Mouse (Mus musculus): Measurements from ENCODE around the gene Tsen54.

The Tsen54 gene

DNA sequence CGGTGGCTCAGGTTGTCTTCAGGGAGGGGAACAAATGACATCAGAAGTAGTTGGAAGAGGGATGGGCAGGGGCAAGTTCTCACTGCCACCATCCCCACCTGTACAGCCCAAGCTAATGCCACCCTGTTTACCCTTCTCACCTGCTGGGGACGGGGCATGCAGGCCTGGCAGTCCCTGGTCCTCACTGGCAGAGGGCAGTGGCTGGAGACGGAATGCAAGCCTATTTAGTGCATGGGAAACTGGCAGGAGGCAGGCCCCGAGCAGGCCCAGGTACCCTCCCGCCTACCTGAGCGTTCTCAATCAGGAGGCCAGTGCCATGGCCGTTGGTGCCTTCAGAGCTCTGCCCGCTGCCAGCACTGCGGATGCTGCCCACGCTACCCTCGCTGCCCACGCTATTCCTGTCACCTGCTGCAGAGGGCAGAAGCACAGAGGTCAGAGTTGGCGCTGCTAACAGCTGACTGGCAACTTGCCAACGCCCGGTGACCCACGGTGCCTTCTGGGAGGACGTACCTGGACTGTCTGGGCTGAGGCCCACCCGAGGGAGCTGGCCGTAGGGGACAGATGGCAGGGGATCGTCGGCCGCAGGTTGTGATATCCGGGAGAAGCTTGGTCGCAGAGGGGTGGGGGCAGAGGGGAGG, 11.3 kb upstream of the Tsen54 start:
- DNase-seq (ENCODE audit: low spot score in 2 of 2) = no peak

DNA sequence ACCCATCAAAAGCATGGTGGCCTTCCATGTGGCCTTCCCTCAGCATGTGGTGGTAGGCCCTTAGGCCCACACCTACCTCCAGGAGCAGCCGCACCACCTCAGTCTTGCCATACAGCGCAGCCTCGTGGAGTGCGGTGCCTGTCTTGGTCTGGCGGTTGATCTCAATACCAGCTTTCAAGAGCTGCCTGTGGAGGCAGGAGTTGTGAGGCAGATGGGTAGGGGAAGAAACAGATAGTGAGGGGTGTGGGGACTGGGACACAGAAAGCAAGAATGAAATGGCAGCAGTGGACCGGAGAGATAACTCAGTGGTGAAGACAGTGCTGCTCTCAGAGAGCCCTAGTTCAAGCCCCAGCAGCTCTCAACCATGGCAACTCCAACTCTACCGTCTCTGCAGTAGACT, 9.5 kb upstream of the Tsen54 start:
- DNase-seq (ENCODE audit: low spot score in 2 of 2) = no peak

- no peak for DNase-seq (ENCODE audit: low spot score in 2 of 2)
These were observed 8.4 kb upstream of the Tsen54 start for GRCm38 (mm10) chr11:115806154-115806553.

DNA sequence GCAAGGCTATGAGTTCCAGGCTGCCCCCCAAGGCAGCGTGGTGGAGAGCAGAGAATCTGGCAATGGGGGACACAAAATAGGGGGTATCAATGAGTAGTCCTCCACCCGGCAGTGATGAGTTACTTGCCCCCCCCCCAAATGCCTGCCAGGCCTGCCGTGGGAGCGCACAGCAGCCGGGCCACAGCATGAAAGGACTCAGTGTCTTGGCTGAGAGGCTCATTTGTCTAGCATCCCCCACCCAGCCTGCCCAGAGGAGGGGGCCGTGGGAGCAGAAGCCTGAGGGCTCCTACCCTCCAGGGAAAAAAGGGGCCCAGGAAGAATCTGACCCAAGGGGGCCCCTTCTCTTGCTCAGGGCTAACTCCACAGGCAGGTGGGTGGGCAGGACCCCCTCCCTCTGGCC, 7.2 kb upstream of the Tsen54 start:
- no peak for DNase-seq (ENCODE audit: low spot score in 2 of 2)

GRCm38 (mm10) chr11:115807971-115808370, 6.6 kb upstream of the Tsen54 start:
- DNase-seq (ENCODE audit: low spot score in 2 of 2) = no peak

DNA sequence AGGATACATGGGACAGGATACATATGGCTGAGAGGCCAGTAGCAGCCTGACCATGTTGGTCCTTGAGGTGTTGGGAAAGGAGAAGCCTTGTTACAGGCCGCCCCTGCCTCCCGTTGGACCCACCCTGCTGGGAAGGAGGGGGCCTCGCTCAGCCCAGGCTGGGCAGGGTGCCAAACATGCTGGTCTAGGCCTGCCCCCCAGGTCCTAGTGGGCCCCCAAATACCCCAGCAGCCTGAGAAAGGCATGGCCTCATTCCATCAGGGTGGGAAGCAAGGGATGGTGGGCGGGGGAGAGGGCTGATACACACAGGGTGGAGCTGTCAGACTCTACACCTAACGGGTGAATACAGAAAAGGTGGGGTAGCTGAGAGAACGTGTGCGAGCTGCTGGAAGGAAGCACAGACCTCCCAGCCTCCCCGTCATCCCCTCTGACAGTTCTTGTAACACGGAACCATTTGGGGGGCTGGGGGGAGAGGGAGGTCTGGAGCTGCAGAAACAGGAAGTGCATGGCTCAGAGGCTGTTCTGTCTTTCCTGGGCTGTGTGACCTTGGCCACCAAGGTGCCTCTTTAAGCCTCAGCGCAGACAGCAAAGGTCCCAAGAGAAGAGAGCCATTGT, 5.7 kb upstream of the Tsen54 start:
- no peak for DNase-seq (ENCODE audit: low spot score in 2 of 2)

GRCm38 (mm10) chr11:115809311-115809781, 5.2 kb upstream of the Tsen54 start:
- DNase-seq (ENCODE audit: low spot score in 2 of 2) = no peak

DNA sequence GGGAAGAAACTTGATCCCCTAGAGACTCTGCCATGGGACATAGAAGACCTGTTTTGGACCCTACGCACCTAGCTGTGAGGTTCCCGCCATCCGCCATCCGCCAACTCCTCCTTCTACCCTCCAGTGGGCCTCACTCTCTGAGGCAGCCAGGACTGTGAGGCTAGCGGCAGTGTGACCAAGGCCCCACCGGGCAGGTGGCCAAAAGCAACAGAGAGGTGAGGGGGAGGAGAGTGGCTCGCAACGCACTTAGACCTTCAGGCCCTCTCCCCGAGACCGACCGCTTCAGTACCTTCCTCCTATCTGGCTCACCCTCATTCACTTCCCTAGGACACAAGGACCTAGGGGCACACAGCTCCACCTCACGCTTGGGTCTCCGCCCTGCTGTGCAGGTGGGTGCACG, 4.1 kb upstream of the Tsen54 start:
- no peak for DNase-seq (ENCODE audit: low spot score in 2 of 2)

DNA sequence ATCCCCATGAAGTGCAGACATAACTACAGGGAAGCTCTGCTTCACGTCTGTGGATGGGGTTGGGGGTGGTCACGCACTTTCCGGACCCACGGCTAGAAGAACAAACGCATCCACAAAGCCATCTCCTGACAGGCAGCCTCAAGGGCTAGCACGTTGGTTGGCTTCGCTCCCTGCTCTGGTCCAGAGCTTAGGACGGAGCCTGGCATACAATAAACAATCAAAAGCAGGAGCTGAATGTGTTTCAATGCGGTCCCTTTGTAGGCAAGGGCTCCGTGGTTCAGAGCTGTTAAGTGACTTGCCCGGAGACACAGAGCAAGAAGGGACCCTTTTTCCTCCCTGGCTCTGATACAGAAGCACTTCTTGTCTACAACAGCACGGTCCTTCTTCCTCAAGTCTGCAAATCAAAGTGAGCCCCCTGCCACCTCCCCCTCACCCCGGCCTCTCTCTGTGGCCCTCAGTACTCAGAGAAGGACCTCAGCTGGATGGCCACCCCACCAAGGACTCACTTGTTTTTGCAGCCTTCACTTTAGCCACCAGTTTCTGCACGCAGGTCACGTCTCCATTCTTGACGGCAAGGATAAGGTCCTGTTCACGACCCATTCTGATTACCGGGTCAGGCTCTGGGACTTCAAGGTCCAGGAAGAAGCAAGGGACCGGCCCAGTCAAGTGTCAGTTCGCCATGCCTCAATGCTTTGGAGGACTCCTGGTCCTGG, 3.0 kb upstream of the Tsen54 start:
- no peak for DNase-seq (ENCODE audit: low spot score in 2 of 2)

DNA sequence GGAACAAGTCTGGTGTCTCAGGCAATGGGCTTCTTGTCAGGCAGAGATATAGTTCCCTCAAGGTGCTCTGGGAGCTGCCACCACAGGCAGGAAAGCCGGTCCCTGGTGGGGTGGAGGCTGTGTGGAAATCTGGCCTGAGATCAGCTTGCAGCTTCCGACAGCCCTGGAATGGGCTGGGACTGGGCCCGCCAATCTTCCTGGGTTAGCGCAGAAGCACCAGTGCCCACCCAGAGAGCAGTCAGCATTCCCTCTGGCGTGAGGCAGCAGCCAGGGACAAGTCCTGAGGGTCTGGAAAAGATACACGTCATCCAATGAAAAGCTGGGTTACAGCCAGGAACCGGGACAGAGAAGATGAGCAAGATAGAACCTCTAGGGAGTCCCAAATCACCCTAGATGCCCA, 2.4 kb upstream of the Tsen54 start:
- DNase-seq (ENCODE audit: low spot score in 2 of 2) = no peak

DNA sequence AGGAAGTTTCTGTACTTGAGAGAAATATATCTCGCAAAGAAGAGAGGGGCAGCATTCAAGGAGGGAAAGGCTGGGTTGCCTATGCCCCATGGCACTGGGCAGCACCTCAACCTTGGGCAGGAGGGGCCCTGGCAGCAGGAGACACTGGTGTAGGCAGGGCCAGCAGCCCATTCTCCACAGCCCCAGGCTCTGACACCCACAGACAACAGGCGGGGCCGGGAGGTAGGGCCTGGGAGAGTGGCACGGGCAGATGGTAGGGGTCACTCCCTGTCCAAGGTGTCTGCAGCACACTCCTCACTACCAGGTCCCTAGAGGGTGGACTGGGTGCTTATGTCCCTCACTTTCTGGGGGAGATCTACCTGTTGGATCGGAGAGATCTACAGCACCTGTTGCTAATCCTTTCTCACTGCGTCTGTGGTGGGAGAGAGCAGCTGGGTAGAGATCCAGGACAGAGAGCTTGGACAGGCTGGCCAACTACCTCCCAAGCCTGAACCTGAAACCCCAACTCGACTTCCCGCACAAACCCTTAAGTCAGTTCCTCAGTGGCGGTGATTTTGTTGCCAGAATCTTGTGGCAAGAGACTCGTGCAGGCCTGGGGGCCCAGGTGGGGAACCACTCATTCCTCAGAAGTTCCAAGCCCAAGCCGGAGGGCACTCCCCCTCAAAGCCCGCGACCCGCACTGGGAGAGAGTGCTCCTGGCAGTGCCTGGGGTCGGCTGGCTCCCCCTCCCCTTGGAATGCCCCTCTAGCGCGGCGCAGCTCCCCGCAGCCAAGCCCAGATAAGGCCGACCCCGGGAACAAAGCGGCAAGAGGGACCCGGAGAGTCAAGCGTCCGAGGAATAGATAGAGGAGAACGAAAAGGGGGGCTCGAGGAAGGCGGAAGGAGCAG, 1.7 kb upstream of the Tsen54 start:
- no peak for DNase-seq (ENCODE audit: low spot score in 2 of 2)

- DNase-seq (ENCODE audit: low spot score in 2 of 2) = peak; percentile 79 to 90
These were observed 822 bp upstream of the Tsen54 start, which contains the start of gene Caskin2 for GRCm38 (mm10) chr11:115813507-115814296. Gene Caskin2 (minus strand): TSS chr11:115813639.

- no peak for DNase-seq (ENCODE audit: low spot score in 2 of 2)
These were observed 2.8 kb downstream of the Tsen54 start for GRCm38 (mm10) chr11:115817331-115817730.

DNA sequence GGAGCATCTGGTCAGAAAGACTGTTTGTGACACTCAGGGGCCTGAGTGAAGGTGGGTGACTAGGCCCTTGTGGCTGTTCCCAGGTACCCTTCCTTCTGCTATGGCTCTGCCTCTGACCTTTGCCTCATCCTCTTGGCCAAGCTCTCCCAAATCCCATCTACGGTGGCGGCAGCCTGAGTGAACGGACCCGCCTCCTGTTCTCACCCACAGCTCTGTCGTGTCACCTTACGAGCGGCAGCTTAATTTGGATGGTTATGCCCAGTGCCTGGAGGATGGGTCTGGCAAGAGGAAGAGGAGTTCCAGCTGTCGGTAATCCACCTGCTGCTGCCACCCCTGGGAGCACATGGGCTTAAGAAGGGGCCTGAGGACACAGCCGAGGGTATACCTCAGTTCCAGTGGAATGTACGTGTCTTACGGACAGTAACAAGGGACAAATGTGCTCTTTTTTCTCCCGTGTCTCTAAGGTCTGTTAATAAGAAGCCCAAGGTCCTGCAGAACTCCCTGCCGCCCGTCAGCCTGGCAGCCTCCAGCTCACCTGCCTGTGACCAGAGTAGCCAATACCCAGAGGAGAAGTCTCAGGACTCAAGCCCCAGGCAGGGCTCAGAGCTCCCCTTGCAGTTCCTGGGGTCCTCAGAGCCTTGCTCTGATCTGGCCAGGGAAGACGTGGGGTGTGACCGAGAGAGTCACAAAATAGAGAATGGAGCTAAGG, 5.5 kb downstream of the Tsen54 start:
- DNase-seq (ENCODE audit: low spot score in 2 of 2) = no peak

- DNase-seq (ENCODE audit: low spot score in 2 of 2) = no peak
These were observed 6.5 kb downstream of the Tsen54 start for GRCm38 (mm10) chr11:115821001-115821400.

- no peak for DNase-seq (ENCODE audit: low spot score in 2 of 2)
These were observed 9.5 kb downstream of the Tsen54 start, which contains the start of gene Llgl2 for GRCm38 (mm10) chr11:115823774-115824740. Gene Llgl2 (plus strand): TSS chr11:115824049.

GRCm38 (mm10) chr11:115824813-115825212, 10.3 kb downstream of the Tsen54 start:
- DNase-seq (ENCODE audit: low spot score in 2 of 2) = no peak

GRCm38 (mm10) chr11:115826487-115826886, 12.0 kb downstream of the Tsen54 start:
- DNase-seq (ENCODE audit: low spot score in 2 of 2) = no peak

DNA sequence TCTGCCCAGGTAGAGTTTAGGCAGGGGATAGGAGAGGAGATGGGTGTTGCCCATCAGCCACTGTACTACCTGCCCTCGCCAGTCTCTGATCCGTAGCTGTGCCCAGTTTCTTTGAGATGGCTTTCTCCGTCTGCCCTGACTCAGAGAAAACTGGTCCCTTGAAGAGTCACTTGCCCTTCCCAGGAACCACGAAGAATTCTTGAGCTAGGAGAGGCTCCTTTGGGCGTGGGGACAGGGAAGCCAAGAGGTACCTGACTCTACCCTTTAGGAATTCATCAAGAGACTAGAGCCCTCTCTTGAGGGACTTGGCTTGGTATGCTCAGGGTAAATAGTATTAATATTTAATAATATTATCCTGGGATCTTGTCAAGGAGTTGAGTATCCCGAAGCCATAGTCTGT, 13.1 kb downstream of the Tsen54 start:
- DNase-seq (ENCODE audit: low spot score in 2 of 2) = no peak
